Mouse (Mus musculus): ENCODE data around the gene Olfr1504. TPM values are rescaled to one million over a fixed set of nuclear protein-coding genes. Genes with fewer than 3 reads are reported as not detected.

The Olfr1504 gene
- polyA plus RNA-seq (2012) = not detected in 2 replicates

DNA sequence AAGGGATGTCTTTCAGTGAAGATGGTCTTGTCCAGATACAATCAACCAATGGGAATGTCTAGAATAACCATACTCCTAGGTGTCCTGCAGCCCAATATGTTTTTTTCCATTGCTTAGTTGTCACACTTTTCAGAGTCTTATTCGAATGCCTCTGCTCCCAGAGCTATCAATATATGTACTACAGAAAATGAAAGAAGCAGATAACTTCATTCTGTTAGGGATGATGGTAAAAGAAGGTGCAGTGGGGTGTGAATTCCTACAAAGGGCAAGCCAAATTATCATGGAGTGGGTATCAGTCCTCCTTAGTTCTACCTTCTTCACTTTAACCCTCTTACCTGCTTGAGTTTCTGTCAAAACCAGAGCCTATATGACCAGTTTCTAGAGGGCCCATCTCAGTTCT, at the start of gene Olfr1504:
Gene Olfr1504 (minus strand): TSS at position 101 of the 400 bp plus-strand sequence.

DNA sequence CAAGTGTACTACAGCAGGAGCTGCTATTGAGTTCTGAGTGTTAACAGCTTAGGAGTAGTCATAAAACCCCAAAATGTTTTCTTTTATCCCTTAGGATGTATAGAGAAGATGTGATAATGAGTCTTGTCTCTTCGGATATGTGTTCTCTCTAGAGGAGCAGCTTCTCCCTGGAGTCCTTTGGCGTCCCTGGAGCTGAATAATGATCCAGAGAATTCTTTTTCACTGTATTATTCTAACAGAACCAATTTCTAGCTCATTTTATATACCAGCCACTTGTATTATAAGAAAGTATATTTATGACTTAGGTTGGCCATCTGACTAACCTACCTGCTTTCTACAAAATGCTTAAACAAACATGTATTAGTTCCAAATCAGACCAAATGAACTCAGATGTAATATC, 15.5 kb upstream of the Olfr1504 start, which contains the start of gene Olfr1505:
Gene Olfr1505 (plus strand): TSS at position 301 of the 400 bp plus-strand sequence.

GRCm38 (mm10) chr19:13861495-13861894, 36.2 kb downstream of the Olfr1504 start, which contains the start of gene Olfr1502:
Gene Olfr1502, plus strand, starts transcription at chr19:13861795.

DNA sequence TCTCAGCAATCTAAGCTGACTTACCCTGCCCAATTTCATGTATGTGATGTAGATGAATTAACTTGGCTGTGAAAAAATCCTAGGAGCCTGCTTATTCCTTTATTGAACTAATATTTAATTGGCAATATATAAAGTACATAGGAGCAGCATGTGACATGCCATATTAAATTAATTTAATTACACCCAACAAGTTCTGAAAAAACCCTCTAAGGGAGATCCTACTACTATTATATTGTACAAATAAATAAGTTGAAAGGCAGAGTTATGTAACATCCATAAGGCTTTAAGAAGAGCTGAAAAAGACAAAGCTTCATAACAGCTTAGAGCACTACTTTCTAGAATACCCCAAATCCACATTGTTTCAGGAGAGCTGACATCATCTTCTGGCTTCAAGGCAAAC, 47.1 kb downstream of the Olfr1504 start, which contains the start of gene Olfr1501:
Gene Olfr1501 (minus strand): TSS at position 101 of the 400 bp plus-strand sequence.

Other genes with a start within 250 kb of the Olfr1504 start
- not detected in 2 replicates for gene Olfr1490, start 246.8 kb downstream of the Olfr1504 start, polyA plus RNA-seq (2012)
- gene Olfr1491, start 200.7 kb downstream of the Olfr1504 start, polyA plus RNA-seq (2012) = not detected in 2 replicates
- not detected in 2 replicates for gene Olfr1493-ps1, start 174.7 kb downstream of the Olfr1504 start, polyA plus RNA-seq (2012)
- not detected in 2 replicates for gene Olfr1494, start 158.2 kb downstream of the Olfr1504 start, polyA plus RNA-seq (2012)
- not detected in 2 replicates for gene Olfr1495, start 133.3 kb downstream of the Olfr1504 start, polyA plus RNA-seq (2012)
- not detected in 2 replicates for gene Olfr1496, start 120.0 kb downstream of the Olfr1504 start, polyA plus RNA-seq (2012)
- gene Olfr1497, start 99.7 kb downstream of the Olfr1504 start, polyA plus RNA-seq (2012) = not detected in 2 replicates
- not detected in 2 replicates for gene Olfr1499, start 78.5 kb downstream of the Olfr1504 start, polyA plus RNA-seq (2012)
- gene Olfr1500, start 67.4 kb downstream of the Olfr1504 start, polyA plus RNA-seq (2012) = not detected in 2 replicates
- not detected in 2 replicates for gene Olfr1501, start 47.2 kb downstream of the Olfr1504 start, polyA plus RNA-seq (2012)
- gene Olfr1502, start 36.1 kb downstream of the Olfr1504 start, polyA plus RNA-seq (2012) = 0.10 TPM in 1 of 2 replicates, not detected in the other
- gene Olfr1505, start 15.6 kb upstream of the Olfr1504 start, polyA plus RNA-seq (2012) = not detected in 2 replicates